Mouse (Mus musculus) testis, adult 2 months (tissue): Measurements from ENCODE around the gene Rbfox3.

ENCODE experiments used
- CTCF ChIP-seq: fragments of 200-500 bp; IDR thresholded peaks from 2 replicates; pipeline ENCODE4 v1.5.1; 2012; ENCODE audit warnings: low read depth, mild to moderate bottlenecking, inconsistent platforms, low read length, moderate library complexity; ENCODE audit not compliant: control insufficient read depth, insufficient read depth, insufficient replicate concordance
- POLR2A ChIP-seq: fragments of 200-500 bp; IDR thresholded peaks from 2 replicates; pipeline ENCODE4 v1.6.1; 2012; ENCODE audit warnings: low read depth, mild to moderate bottlenecking, inconsistent platforms, low read length, moderate library complexity; ENCODE audit not compliant: control insufficient read depth

- no peak for TF ChIP-seq CTCF
- no peak for TF ChIP-seq POLR2A
These were observed 39.9 kb downstream of the Rbfox3 start for GRCm38 (mm10) chr11:118871527-118871926.
